Mouse (Mus musculus): ENCODE results near the gene Rora.

GRCm38 (mm10) chr9:69006666-69007065, 353.1 kb downstream of the Rora start:
- TF ChIP-seq CTCF (IDR thresholded peaks at IDR 0.05; ENCODE audit: extremely low read depth, insufficient read length, insufficient replicate concordance, low read depth, low read length): no peak
- no peak for TF ChIP-seq POLR2A (IDR thresholded peaks at IDR 0.05; ENCODE audit: low read depth, low read length)
